In the genomic region with DNA sequence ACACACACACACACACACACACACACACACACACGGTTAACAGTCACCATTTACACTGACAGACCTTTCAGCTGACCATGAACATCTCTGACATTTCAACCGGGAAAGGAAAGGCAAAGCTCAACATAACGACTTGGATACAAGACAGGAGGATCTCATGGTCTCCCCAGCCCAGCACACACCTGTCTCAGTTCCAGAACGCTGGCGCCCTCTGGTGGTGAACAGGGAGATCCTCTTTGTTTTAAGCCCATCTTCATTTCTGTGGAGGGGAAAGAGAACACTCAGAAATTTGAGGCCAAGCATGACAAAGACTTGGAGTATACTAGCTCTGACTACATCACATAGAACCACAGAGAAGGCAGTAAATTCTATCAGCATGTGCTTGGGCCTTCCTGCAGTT, we compare ENCODE assay signal across 7 mouse cellular contexts.
DNase-seq lines count a peak whose midpoint lies in the region; ATAC-seq and TF ChIP-seq lines count a peak whose summit lies in the region.

No protein-coding gene starts in this region.

- H3K4me3 ChIP-seq in midbrain, postnatal 0 days (ENCODE audit: low read depth, low read length): no peak overlapping the region

- no peak overlapping the region for H3K27ac ChIP-seq in midbrain, postnatal 0 days (ENCODE audit: low read depth, low read length)

- H3K4me2 ChIP-seq in midbrain, postnatal 0 days (ENCODE audit: low read depth, low read length, poor library complexity, severe bottlenecking): no peak overlapping the region

- no peaks in the 10 kb centered on the region for H3K9me3 ChIP-seq in midbrain, postnatal 0 days (ENCODE audit: low read length)

- intact Hi-C loops in left cerebral cortex, postnatal 4 days (cut with DNase I): loop anchor here (2.0 kb wide), 1 partner anchor 192 kb away; a partner anchor contains a TSS

- peak; percentile 92 for DNase-seq in ZHBTc4 (ENCODE audit: low read depth, low spot score)
- DNase-seq in cerebellum, adult 8-10 months: peak; percentile 82
- DNase-seq in frontal cortex, postnatal 10 days (ENCODE audit: low spot score in 2 of 2): peak; percentile 60 to 84
- peak; percentile 61 for DNase-seq in hindlimb bud, embryonic 11.5 days (ENCODE audit: extremely low spot score, low read depth, low spot score)
- peak; percentile 94 for DNase-seq in left cerebral cortex, postnatal 4 days
- peak; percentile 88 for DNase-seq in midbrain, postnatal 0 days (ENCODE audit: low spot score)
- peak; percentile 71 to 91 for DNase-seq in spleen, postnatal 10 days (ENCODE audit: low spot score in 2 of 2)

- peak; percentile 79 for ATAC-seq in midbrain, postnatal 0 days (ENCODE audit: low FRiP score)

- no peak overlapping the region for H3K9ac ChIP-seq in midbrain, postnatal 0 days (replicated peaks; ENCODE audit: low read length, poor library complexity, severe bottlenecking)

- TF ChIP-seq CTCF in midbrain, postnatal 0 days (IDR thresholded peaks at IDR 0.05): peak; percentile 99

- H3K27me3 ChIP-seq in midbrain, postnatal 0 days (ENCODE audit: insufficient read depth, low read length): no peaks in the 10 kb centered on the region

- no peaks in the 10 kb centered on the region for H3K36me3 ChIP-seq in midbrain, postnatal 0 days (ENCODE audit: insufficient read depth, low read length)

- H3K4me1 ChIP-seq in midbrain, postnatal 0 days (ENCODE audit: insufficient read depth, low read length): no peaks in the 10 kb centered on the region

- WGBS in midbrain, postnatal 0 days: 12% methylated on average over 5 of the region's 5 CpGs
